Mouse (Mus musculus) ES-E14 (cell line): ENCODE results near the gene Nol4l.

Experiments used
- CHD2 ChIP-seq: IDR thresholded peaks from 2 replicates; pipeline ENCODE4 v1.6.1; 2014; ENCODE audit warnings: mild to moderate bottlenecking, low read depth, low read length, inconsistent platforms
- MAFK ChIP-seq: IDR thresholded peaks from 2 replicates; pipeline ENCODE4 v1.6.1; 2014; ENCODE audit warnings: mild to moderate bottlenecking, low read depth, low read length, inconsistent platforms; ENCODE audit not compliant: insufficient read depth
- ZC3H11A ChIP-seq: IDR thresholded peaks from 2 replicates; pipeline ENCODE4 v1.6.1; 2012; ENCODE audit warnings: low read depth, mild to moderate bottlenecking, inconsistent platforms, low read length, borderline replicate concordance
- ZNF384 ChIP-seq: IDR thresholded peaks from 2 replicates; pipeline ENCODE4 v1.6.1; 2012; ENCODE audit warnings: low read depth, low read length, inconsistent platforms

- TF ChIP-seq ZC3H11A (no peak), CHD2 (no peak), ZNF384 (no peak), MAFK (no peak)
Observed at GRCm38 (mm10) chr2:153469764-153470163, 60.0 kb downstream of the Nol4l start.
